Mouse (Mus musculus): ENCODE results near the gene Dusp16.

GRCm38 (mm10) chr6:134773961-134774360 lies 18.5 kb downstream of the Dusp16 start:
- TF ChIP-seq CTCF (IDR thresholded peaks at IDR 0.05; ENCODE audit: borderline replicate concordance, control insufficient read depth, extremely low read depth, insufficient read depth, low read length, poor library complexity) (no peak), POLR2A (IDR thresholded peaks at IDR 0.05; ENCODE audit: control insufficient read depth, extremely low read depth, insufficient read depth, low read length, poor library complexity) (no peak)
